ENCODE assay signal across 24 mouse cellular contexts in the genomic region with DNA sequence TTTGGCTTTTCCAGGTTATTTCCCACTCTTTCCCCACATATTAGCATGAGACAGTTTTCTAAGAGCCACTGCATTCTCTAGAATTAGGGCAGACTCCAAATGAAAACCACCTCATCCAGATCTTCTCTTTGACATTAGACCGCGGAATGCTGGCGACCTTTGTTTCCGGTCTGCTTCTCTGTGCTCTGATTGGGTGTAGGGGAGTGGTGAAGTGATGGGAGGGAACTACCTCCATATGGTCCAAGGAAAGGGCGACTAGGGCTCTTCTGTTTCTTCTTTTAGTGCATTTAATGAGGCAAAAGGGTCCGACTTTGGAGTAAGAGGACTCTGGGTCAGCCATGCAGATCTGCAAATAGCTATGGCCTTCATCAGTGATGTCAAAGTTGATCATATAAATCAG.
A peak's percentile ranks its signal among the peaks of the same experiment; 100 is the strongest.
DNase-seq lines count a peak whose midpoint lies in the region; ATAC-seq lines count a peak whose summit lies in the region.
"Had no signal": no experiment of that assay in that cellular context is flagged by ENCODE, and none has a peak within 500 bp of the region (broad histone marks: within the 10 kb centered on the region; RNA-seq: fewer than 3 reads in every experiment).

No protein-coding gene starts in this region.

- ATAC-seq in kidney, embryonic 14.5 days (ENCODE audit: low FRiP score, low TSS enrichment): 0 out of 2 replicates have a peak, but pooled peaks have one; percentile 28
- peak; percentile 57; the same call in 1 of the 2 replicates for ATAC-seq in kidney, embryonic 16.5 days (ENCODE audit: low FRiP score, low TSS enrichment)
- ATAC-seq: forebrain, embryonic 14.5 days; forebrain, embryonic 16.5 days had no signal

- no peak overlapping the region for H3K4me2 ChIP-seq in kidney, embryonic 14.5 days (replicated peaks; ENCODE audit: low read depth, low read length)
- H3K4me2 ChIP-seq in kidney, embryonic 16.5 days (replicated peaks; ENCODE audit: low read depth, low read length): no peak overlapping the region
- H3K4me2 ChIP-seq: embryonic facial prominence, embryonic 13.5 days; embryonic facial prominence, embryonic 15.5 days; forebrain, embryonic 12.5 days had no signal

- no peak for DNase-seq in kidney, adult 11 months
- no peak for DNase-seq in kidney, adult 9 months
- peak; percentile 22 for DNase-seq in kidney, postnatal 10 days
- no peak for DNase-seq in kidney, adult 8-10 months
- DNase-seq in testis, postnatal 10 days (ENCODE audit: low spot score): peak; percentile 23
- no peak for DNase-seq in testis, postnatal 14 days (ENCODE audit: low spot score)
- DNase-seq: adrenal gland, adult 2 months; adrenal gland, postnatal 10 days; adrenal gland, postnatal 25 days; cerebellum, adult 11 months; cerebellum, adult 18-20 months; cerebellum, adult 8-10 months; cerebellum, adult 9-11 months; cerebellum, postnatal 36 days; embryo, embryonic 11 days had no signal

- H3K27ac ChIP-seq in kidney, embryonic 14.5 days (ENCODE audit: low read depth, low read length): no peak overlapping the region
- no peak overlapping the region for H3K27ac ChIP-seq in kidney, embryonic 16.5 days (ENCODE audit: low read length)
- H3K27ac ChIP-seq: embryonic facial prominence, embryonic 13.5 days; embryonic facial prominence, embryonic 15.5 days; forebrain, embryonic 10.5 days; forebrain, embryonic 12.5 days had no signal

- no peaks in the 10 kb centered on the region for H3K36me3 ChIP-seq in kidney, embryonic 14.5 days (ENCODE audit: control insufficient read depth, insufficient read depth, low read length)
- no peaks in the 10 kb centered on the region for H3K36me3 ChIP-seq in kidney, embryonic 16.5 days (ENCODE audit: insufficient read depth, low read length)
- H3K36me3 ChIP-seq: embryonic facial prominence, embryonic 13.5 days; embryonic facial prominence, embryonic 15.5 days; forebrain, embryonic 10.5 days; forebrain, embryonic 12.5 days had no signal

- H3K9ac ChIP-seq in kidney, embryonic 14.5 days (ENCODE audit: low read depth, low read length): no peak overlapping the region
- no peak overlapping the region for H3K9ac ChIP-seq in kidney, embryonic 16.5 days (replicated peaks; ENCODE audit: low read length)
- H3K9ac ChIP-seq: embryonic facial prominence, embryonic 13.5 days; embryonic facial prominence, embryonic 15.5 days; forebrain, embryonic 12.5 days had no signal

- H3K4me3 ChIP-seq in kidney, embryonic 14.5 days (ENCODE audit: low read length): no peak overlapping the region
- no peak overlapping the region for H3K4me3 ChIP-seq in kidney, embryonic 16.5 days (ENCODE audit: low read length)
- H3K4me3 ChIP-seq: embryonic facial prominence, embryonic 13.5 days; embryonic facial prominence, embryonic 15.5 days; erythroblast, embryonic 14.5 days; forebrain, embryonic 10.5 days; forebrain, embryonic 12.5 days had no signal

- H3K27me3 ChIP-seq in kidney, embryonic 14.5 days (ENCODE audit: control insufficient read depth, insufficient read depth, low read length): no peaks in the 10 kb centered on the region
- H3K27me3 ChIP-seq in kidney, embryonic 16.5 days (ENCODE audit: insufficient read depth, low read length): no peaks in the 10 kb centered on the region
- H3K27me3 ChIP-seq: embryonic facial prominence, embryonic 13.5 days; embryonic facial prominence, embryonic 15.5 days; forebrain, embryonic 12.5 days had no signal

- H3K4me1 ChIP-seq in kidney, embryonic 14.5 days (ENCODE audit: control insufficient read depth, insufficient read depth, low read length): no peaks in the 10 kb centered on the region
- no peaks in the 10 kb centered on the region for H3K4me1 ChIP-seq in kidney, embryonic 16.5 days (ENCODE audit: insufficient read depth, low read length)
- H3K4me1 ChIP-seq: embryonic facial prominence, embryonic 15.5 days; forebrain, embryonic 12.5 days had no signal

- no peaks in the 10 kb centered on the region for H3K9me3 ChIP-seq in kidney, embryonic 14.5 days (ENCODE audit: control insufficient read depth, low read length)
- no peaks in the 10 kb centered on the region for H3K9me3 ChIP-seq in kidney, embryonic 16.5 days (ENCODE audit: low read length)
- H3K9me3 ChIP-seq: embryonic facial prominence, embryonic 13.5 days; embryonic facial prominence, embryonic 15.5 days; forebrain, embryonic 10.5 days; forebrain, embryonic 12.5 days had no signal

- WGBS in kidney, embryonic 14.5 days: 55% methylated on average over 6 of the region's 6 CpGs
- WGBS in kidney, embryonic 16.5 days: 36% methylated on average over 6 of the region's 6 CpGs

Comparison
In these comparisons a context has a peak if more than half of its experiments do, and no peak if none do; other contexts are left out.
1. DNase-seq: peak in kidney, postnatal 10 days (single experiment) and testis, postnatal 10 days (single experiment); none in kidney, adult 11 months (single experiment), kidney, adult 9 months (single experiment), kidney, adult 8-10 months (0 of 2) and testis, postnatal 14 days (single experiment).